ENCODE assay signal across 8 mouse cellular contexts in genomic region chr4:140630651-140631241, GRCm38 (mm10). TPM values are rescaled to one million over a fixed set of nuclear protein-coding genes. Genes with fewer than 3 reads are reported as not detected.
DNase-seq lines count a peak whose midpoint lies in the region; ATAC-seq and TF ChIP-seq lines count a peak whose summit lies in the region.

No protein-coding gene starts in this region.

- no peak overlapping the region for H3K4me3 ChIP-seq in embryonic facial prominence, embryonic 12.5 days
- H3K4me3 ChIP-seq in heart, postnatal 0 days (ENCODE audit: low read depth, low read length) = no peak overlapping the region
- H3K4me3 ChIP-seq in limb, embryonic 14.5 days (replicated peaks; ENCODE audit: low read length) = no peak overlapping the region
- no peak overlapping the region for H3K4me3 ChIP-seq in stomach, embryonic 16.5 days (replicated peaks; ENCODE audit: low read length)

- H3K36me3 ChIP-seq in embryonic facial prominence, embryonic 12.5 days = peaks cover 6% of the 10 kb centered on the region; the same call in 1 of the 2 replicates
- no peaks in the 10 kb centered on the region for H3K36me3 ChIP-seq in heart, postnatal 0 days (replicated peaks; ENCODE audit: control insufficient read depth, insufficient read depth, low read length)
- H3K36me3 ChIP-seq in limb, embryonic 14.5 days (ENCODE audit: control insufficient read depth, insufficient read depth, low read length) = peaks cover 13% of the 10 kb centered on the region; the same call in 1 of the 2 replicates
- H3K36me3 ChIP-seq in stomach, embryonic 16.5 days (ENCODE audit: control insufficient read depth, insufficient read depth, low read length) = no peaks in the 10 kb centered on the region

- ATAC-seq in embryonic facial prominence, embryonic 12.5 days (ENCODE audit: insufficient number of reproducible peaks, insufficient read depth, low FRiP score, low TSS enrichment) = no peak
- peak; percentile 64 for ATAC-seq in heart, postnatal 0 days (ENCODE audit: insufficient read depth, low read depth)
- ATAC-seq in limb, embryonic 14.5 days (ENCODE audit: low FRiP score, low read depth) = no peak
- peak; percentile 47; the same call in 1 of the 2 replicates for ATAC-seq in stomach, embryonic 16.5 days (ENCODE audit: insufficient read depth, low FRiP score)
- ATAC-seq in megakaryocyte progenitor cell, adult 5-6 weeks (replicated peaks; ENCODE audit: poor library complexity) = no peak

- H3K27me3 ChIP-seq in embryonic facial prominence, embryonic 12.5 days = no peaks in the 10 kb centered on the region
- H3K27me3 ChIP-seq in heart, postnatal 0 days (ENCODE audit: control insufficient read depth, insufficient read depth, low read length) = no peaks in the 10 kb centered on the region
- no peaks in the 10 kb centered on the region for H3K27me3 ChIP-seq in limb, embryonic 14.5 days (ENCODE audit: control insufficient read depth, insufficient read depth, low read length)
- no peaks in the 10 kb centered on the region for H3K27me3 ChIP-seq in stomach, embryonic 16.5 days (ENCODE audit: control insufficient read depth, insufficient read depth, low read length)

- 41% methylated on average over 15 of the region's 15 CpGs for WGBS in embryonic facial prominence, embryonic 12.5 days
- WGBS in heart, postnatal 0 days = 8% methylated on average over 15 of the region's 15 CpGs
- 46% methylated on average over 15 of the region's 15 CpGs for WGBS in limb, embryonic 14.5 days
- 44% methylated on average over 15 of the region's 15 CpGs for WGBS in stomach, embryonic 16.5 days

- peak overlapping the region; percentile 12; the same call in 1 of the 2 replicates for H3K27ac ChIP-seq in embryonic facial prominence, embryonic 12.5 days
- peak overlapping the region; percentile 77 for H3K27ac ChIP-seq in heart, postnatal 0 days (ENCODE audit: low read depth)
- 0 out of 2 replicates have a peak overlapping the region, but pooled peaks have one; percentile 19 for H3K27ac ChIP-seq in limb, embryonic 14.5 days (replicated peaks; ENCODE audit: low read depth, low read length)
- peak overlapping the region; percentile 65 for H3K27ac ChIP-seq in stomach, embryonic 16.5 days (ENCODE audit: low read length)

- no peak for TF ChIP-seq POLR2A in limb, embryonic 14.5 days (IDR thresholded peaks at IDR 0.05; ENCODE audit: borderline replicate concordance, extremely low read depth, insufficient read depth, insufficient read length)

- no peak for TF ChIP-seq EP300 in heart, postnatal 0 days (IDR thresholded peaks at IDR 0.05; ENCODE audit: low read depth)

- H3K4me1 ChIP-seq in embryonic facial prominence, embryonic 12.5 days = peaks cover 32% of the 10 kb centered on the region
- peaks cover 11% of the 10 kb centered on the region for H3K4me1 ChIP-seq in heart, postnatal 0 days (ENCODE audit: control insufficient read depth, insufficient read depth)
- peaks cover 17% of the 10 kb centered on the region for H3K4me1 ChIP-seq in limb, embryonic 14.5 days (ENCODE audit: control insufficient read depth, insufficient read depth, low read length)
- peaks cover 21% of the 10 kb centered on the region for H3K4me1 ChIP-seq in stomach, embryonic 16.5 days (ENCODE audit: control insufficient read depth, insufficient read depth, low read length)

- H3K9me3 ChIP-seq in embryonic facial prominence, embryonic 12.5 days = no peaks in the 10 kb centered on the region
- H3K9me3 ChIP-seq in heart, postnatal 0 days (replicated peaks; ENCODE audit: control insufficient read depth, low read length) = no peaks in the 10 kb centered on the region
- no peaks in the 10 kb centered on the region for H3K9me3 ChIP-seq in limb, embryonic 14.5 days (ENCODE audit: control insufficient read depth, low read length)
- H3K9me3 ChIP-seq in stomach, embryonic 16.5 days (replicated peaks; ENCODE audit: control insufficient read depth, low read length) = no peaks in the 10 kb centered on the region

- DNase-seq in retina, postnatal 1 day = peak; percentile 29
- no peak for DNase-seq in retina, embryonic 14.5 days (ENCODE audit: low spot score)
- DNase-seq in heart, postnatal 0 days (ENCODE audit: low spot score) = peak; percentile 69
- DNase-seq in limb, embryonic 14.5 days (ENCODE audit: low spot score) = no peak
- DNase-seq in frontal cortex, postnatal 25 days (ENCODE audit: low spot score in 2 of 2) = no peak

- no peak overlapping the region for H3K4me2 ChIP-seq in embryonic facial prominence, embryonic 12.5 days (replicated peaks)
- H3K4me2 ChIP-seq in heart, postnatal 0 days (ENCODE audit: low read depth, low read length) = peak overlapping the region; percentile 28
- H3K4me2 ChIP-seq in limb, embryonic 14.5 days (replicated peaks; ENCODE audit: low read depth, low read length, severe bottlenecking) = no peak overlapping the region
- no peak overlapping the region for H3K4me2 ChIP-seq in stomach, embryonic 16.5 days (ENCODE audit: low read depth, low read length)

- no peak overlapping the region for H3K9ac ChIP-seq in embryonic facial prominence, embryonic 12.5 days
- peak overlapping the region; percentile 49 for H3K9ac ChIP-seq in heart, postnatal 0 days (replicated peaks; ENCODE audit: low read depth, low read length)
- H3K9ac ChIP-seq in limb, embryonic 14.5 days (ENCODE audit: low read depth, low read length, severe bottlenecking) = no peak overlapping the region
- H3K9ac ChIP-seq in stomach, embryonic 16.5 days (ENCODE audit: low read length) = no peak overlapping the region

- no peak for TF ChIP-seq CTCF in heart, postnatal 0 days (IDR thresholded peaks at IDR 0.05; ENCODE audit: low read depth)

RNA-seq across cellular contexts. Expression of gene Arhgef10l, which starts 35.1 kb away (rescaled TPM):
- 17.4 and 19.7 TPM in 2 replicates for polyA plus RNA-seq in embryonic facial prominence, embryonic 12.5 days (2016; fragmentation: Nextera tagmentation; extraction: Ambion mirVana)
- total RNA-seq in heart, postnatal 0 days (2014; rRNA removed; ENCODE audit: low replicate concordance) = 46.8 and 52.8 TPM in 2 replicates
- 12.1 and 15.4 TPM in 2 replicates for polyA plus RNA-seq in heart, postnatal 0 days (2015; fragmentation: Nextera tagmentation; extraction: Ambion mirVana)
- polyA plus RNA-seq in limb, embryonic 14.5 days (2012; rRNA removed) = 19.5 and 25.4 TPM in 2 replicates
- 13.7 and 15.2 TPM in 2 replicates for polyA plus RNA-seq in limb, embryonic 14.5 days (2014; fragmentation: Nextera tagmentation; extraction: Ambion mirVana)
- polyA plus RNA-seq in stomach, embryonic 16.5 days (2015; fragmentation: Nextera tagmentation; extraction: Ambion mirVana) = 18.4 and 21.7 TPM in 2 replicates
- total RNA-seq in megakaryocyte progenitor cell, adult 5-6 weeks (2015) = 1.1 and 3.8 TPM in 2 replicates
- total RNA-seq in megakaryocyte progenitor cell, adult 5-6 weeks (2017) = 2.6 and 8.5 TPM in 2 replicates

Comparison
In these comparisons a context has a peak if more than half of its experiments do, and no peak if none do; other contexts are left out.
1. DNase-seq: peak in retina, postnatal 1 day (single experiment) and heart, postnatal 0 days (single experiment); none in retina, embryonic 14.5 days (single experiment), limb, embryonic 14.5 days (single experiment) and frontal cortex, postnatal 25 days (0 of 2).
2. ATAC-seq: peak in heart, postnatal 0 days (single experiment) and stomach, embryonic 16.5 days (single experiment); none in embryonic facial prominence, embryonic 12.5 days (single experiment), limb, embryonic 14.5 days (single experiment) and megakaryocyte progenitor cell, adult 5-6 weeks (single experiment).
3. H3K27ac ChIP-seq: peak in every context shown above with its lines; median percentile 77 in heart, postnatal 0 days; 65 in stomach, embryonic 16.5 days; 19 in limb, embryonic 14.5 days; 12 in embryonic facial prominence, embryonic 12.5 days.